Mouse (Mus musculus) embryonic facial prominence, embryonic 15.5 days (tissue): ENCODE data around the gene Tmem232. TPM values are rescaled to one million over a fixed set of nuclear protein-coding genes. Genes with fewer than 3 reads are reported as not detected.
"Not testable (repeated sequence)": the region's sequence is repeated elsewhere in the genome, so short reads cannot be mapped to it uniquely, and the experiment has no call there.

Experiments
- ATAC-seq: fragments of 200-750 bp; cut with Nextera tagmentation; 2 replicates; pipeline ENCODE4 v1.8.0; 2017; ENCODE audit warnings: low read depth, moderate TSS enrichment; ENCODE audit not compliant: insufficient number of reproducible peaks, low FRiP score, low TSS enrichment
- H3K27ac ChIP-seq: fragments of 300-500 bp; sonication (generic); replicated peaks from 2 replicates; pipeline ENCODE4 v1.5.1; 2015; ENCODE audit warnings: mild to moderate bottlenecking, inconsistent platforms
- H3K27me3 ChIP-seq: fragments of 300-500 bp; sonication (generic); 2 replicates; pipeline ENCODE4 v1.6.1; 2015; ENCODE audit warnings: inconsistent platforms
- H3K36me3 ChIP-seq: fragments of 300-500 bp; sonication (generic); 2 replicates; pipeline ENCODE4 v1.6.1; 2015; ENCODE audit warnings: mild to moderate bottlenecking, inconsistent platforms
- H3K4me1 ChIP-seq: fragments of 300-500 bp; sonication (generic); 2 replicates; pipeline ENCODE4 v1.6.1; 2015; ENCODE audit warnings: inconsistent platforms
- H3K4me2 ChIP-seq: fragments of 300-500 bp; sonication (generic); replicated peaks from 2 replicates; pipeline ENCODE4 v1.6.1; 2015; ENCODE audit warnings: mild to moderate bottlenecking, inconsistent platforms
- H3K4me3 ChIP-seq: fragments of 300-500 bp; sonication (generic); replicated peaks from 2 replicates; pipeline ENCODE4 v1.5.1; 2015; ENCODE audit warnings: mild to moderate bottlenecking, inconsistent platforms
- H3K9ac ChIP-seq: fragments of 300-500 bp; sonication (generic); 2 replicates; pipeline ENCODE4 v1.6.1; 2015; ENCODE audit warnings: inconsistent platforms
- H3K9me3 ChIP-seq: fragments of 300-500 bp; sonication (generic); replicated peaks from 2 replicates; pipeline ENCODE4 v1.6.1; 2016; ENCODE audit warnings: inconsistent platforms
- WGBS: fragments of 180-500 bp; shearing (Covaris S2); methylation state at CpG from one replicate; pipeline ENCODE4 v1.1.7; 2015; 5-methylcytosine and 5-hydroxymethylcytosine counted together
- polyA plus RNA-seq: library from polyadenylated mRNA; unstranded; fragments of >200 nt; fragmentation: Nextera tagmentation; extraction: Ambion mirVana; gene quantifications from 2 replicates; pipeline ENCODE4 v1.2.1, GENCODE M21; 2015

Tmem232 gene
- polyA plus RNA-seq, 1 experiment from 2014 or later: 2.8 TPM

- Histone ChIP-seq H3K27ac (no peak overlapping the region), H3K4me2 (no peak overlapping the region), H3K9me3 (no peaks in the 10 kb centered on the region), H3K36me3 (no peaks in the 10 kb centered on the region), H3K4me1 (peaks cover 3% of the 10 kb centered on the region; the same call in 1 of the 2 replicates), H3K27me3 (no peaks in the 10 kb centered on the region), H3K9ac (no peak overlapping the region), H3K4me3 (no peak overlapping the region)
- ATAC-seq: no peak
- WGBS: 30% methylated on average over 6 of the region's 6 CpGs
These were observed 20.9 kb upstream of the Tmem232 start for GRCm38 (mm10) chr17:65561361-65562015.

- H3K27me3 ChIP-seq: no peaks in the 10 kb centered on the region
- no peaks in the 10 kb centered on the region for H3K36me3 ChIP-seq
- H3K4me3 ChIP-seq: no peak overlapping the region
- no peaks in the 10 kb centered on the region for H3K9me3 ChIP-seq
- H3K9ac ChIP-seq: no peak overlapping the region
- H3K4me2 ChIP-seq: no peak overlapping the region
- H3K4me1 ChIP-seq: peaks cover 3% of the 10 kb centered on the region; the same call in 1 of the 2 replicates
- H3K27ac ChIP-seq: no peak overlapping the region
- WGBS: 40% methylated on average over 5 of the region's 5 CpGs
- ATAC-seq: no peak
These were observed 18.7 kb upstream of the Tmem232 start for GRCm38 (mm10) chr17:65559273-65559672.

GRCm38 (mm10) chr17:65558788-65559187, 18.2 kb upstream of the Tmem232 start:
- Histone ChIP-seq H3K4me2 (peak overlapping the region; percentile 7; the same call in 1 of the 2 replicates), H3K27me3 (no peaks in the 10 kb centered on the region), H3K4me3 (no peak overlapping the region), H3K9ac (no peak overlapping the region), H3K4me1 (peaks cover 3% of the 10 kb centered on the region; the same call in 1 of the 2 replicates), H3K36me3 (no peaks in the 10 kb centered on the region), H3K27ac (no peak overlapping the region), H3K9me3 (no peaks in the 10 kb centered on the region)
- ATAC-seq: no peak
- 63% methylated on average over 9 of the region's 9 CpGs for WGBS

- H3K27me3 ChIP-seq: no peaks in the 10 kb centered on the region
- no peaks in the 10 kb centered on the region for H3K9me3 ChIP-seq
- H3K9ac ChIP-seq: no peak overlapping the region
- H3K27ac ChIP-seq: no peak overlapping the region
- peaks cover 3% of the 10 kb centered on the region; the same call in 1 of the 2 replicates for H3K4me1 ChIP-seq
- 43% methylated on average over 9 of the region's 9 CpGs for WGBS
- H3K36me3 ChIP-seq: no peaks in the 10 kb centered on the region
- 0 out of 2 replicates have a peak, but pooled peaks have one; percentile 55 for ATAC-seq
- H3K4me3 ChIP-seq: no peak overlapping the region
- H3K4me2 ChIP-seq: peak overlapping the region; percentile 7; the same call in 1 of the 2 replicates
These were observed 17.6 kb upstream of the Tmem232 start for GRCm38 (mm10) chr17:65558217-65558616.

GRCm38 (mm10) chr17:65557212-65557611, 16.6 kb upstream of the Tmem232 start:
- H3K4me1 ChIP-seq: peaks cover 3% of the 10 kb centered on the region; the same call in 1 of the 2 replicates
- no peaks in the 10 kb centered on the region for H3K36me3 ChIP-seq
- H3K27ac ChIP-seq: no peak overlapping the region
- ATAC-seq: no peak
- H3K9me3 ChIP-seq: no peaks in the 10 kb centered on the region
- H3K4me2 ChIP-seq: no peak overlapping the region
- H3K4me3 ChIP-seq: no peak overlapping the region
- WGBS: 74% methylated on average over 6 of the region's 6 CpGs
- H3K9ac ChIP-seq: no peak overlapping the region
- H3K27me3 ChIP-seq: no peaks in the 10 kb centered on the region

- Histone ChIP-seq H3K27me3 (no peaks in the 10 kb centered on the region), H3K4me3 (no peak overlapping the region), H3K4me2 (no peak overlapping the region), H3K9me3 (no peaks in the 10 kb centered on the region), H3K36me3 (no peaks in the 10 kb centered on the region), H3K4me1 (peaks cover 3% of the 10 kb centered on the region; the same call in 1 of the 2 replicates), H3K9ac (no peak overlapping the region), H3K27ac (no peak overlapping the region)
- WGBS: 61% methylated on average over 10 of the region's 10 CpGs
- no peak for ATAC-seq
These were observed 16.2 kb upstream of the Tmem232 start for GRCm38 (mm10) chr17:65556798-65557197.

GRCm38 (mm10) chr17:65552426-65552997, 11.9 kb upstream of the Tmem232 start:
- H3K4me3 ChIP-seq: no peak overlapping the region
- H3K4me1 ChIP-seq: no peaks in the 10 kb centered on the region
- H3K36me3 ChIP-seq: no peaks in the 10 kb centered on the region
- 63% methylated on average over 12 of the region's 12 CpGs for WGBS
- H3K9me3 ChIP-seq: no peaks in the 10 kb centered on the region
- no peak overlapping the region for H3K9ac ChIP-seq
- ATAC-seq: no peak
- no peak overlapping the region for H3K4me2 ChIP-seq
- H3K27ac ChIP-seq: no peak overlapping the region
- H3K27me3 ChIP-seq: no peaks in the 10 kb centered on the region

GRCm38 (mm10) chr17:65550357-65550756, 9.8 kb upstream of the Tmem232 start:
- no peak overlapping the region for H3K4me2 ChIP-seq
- H3K9me3 ChIP-seq: no peaks in the 10 kb centered on the region
- no peak overlapping the region for H3K9ac ChIP-seq
- 83% methylated on average over 4 of the region's 4 CpGs for WGBS
- no peak for ATAC-seq
- H3K4me1 ChIP-seq: no peaks in the 10 kb centered on the region
- H3K27me3 ChIP-seq: no peaks in the 10 kb centered on the region
- no peak overlapping the region for H3K27ac ChIP-seq
- no peaks in the 10 kb centered on the region for H3K36me3 ChIP-seq
- no peak overlapping the region for H3K4me3 ChIP-seq

GRCm38 (mm10) chr17:65548698-65549365, 8.2 kb upstream of the Tmem232 start:
- WGBS: 69% methylated on average over 18 of the region's 18 CpGs
- ATAC-seq: no peak
- Histone ChIP-seq H3K4me3 (no peak overlapping the region), H3K4me2 (no peak overlapping the region), H3K36me3 (no peaks in the 10 kb centered on the region), H3K27me3 (no peaks in the 10 kb centered on the region), H3K9me3 (no peaks in the 10 kb centered on the region), H3K27ac (0 out of 2 replicates have a peak overlapping the region, but pooled peaks have one; percentile 34), H3K9ac (no peak overlapping the region), H3K4me1 (no peaks in the 10 kb centered on the region)

- H3K4me1 ChIP-seq, H3K9ac ChIP-seq, H3K27me3 ChIP-seq, H3K36me3 ChIP-seq, H3K4me3 ChIP-seq, H3K9me3 ChIP-seq, H3K4me2 ChIP-seq, ATAC-seq, H3K27ac ChIP-seq: not testable (repeated sequence)
- WGBS: 93% methylated on average over 4 of the region's 4 CpGs
These were observed 5.6 kb upstream of the Tmem232 start for GRCm38 (mm10) chr17:65546221-65546620.

- 25% methylated on average over 3 of the region's 3 CpGs for WGBS
- Histone ChIP-seq H3K4me1 (no peaks in the 10 kb centered on the region), H3K4me3 (no peak overlapping the region), H3K27me3 (no peaks in the 10 kb centered on the region), H3K36me3 (no peaks in the 10 kb centered on the region), H3K9me3 (no peaks in the 10 kb centered on the region), H3K9ac (no peak overlapping the region), H3K27ac (no peak overlapping the region), H3K4me2 (no peak overlapping the region)
- no peak for ATAC-seq
These were observed 4.4 kb downstream of the Tmem232 start for GRCm38 (mm10) chr17:65536156-65536555.
